Comparison of ENCODE assay signal across 12 mouse cellular contexts in genomic region chr5:24512271-24512670, GRCm38 (mm10). TPM values are rescaled to one million over a fixed set of nuclear protein-coding genes. Genes with fewer than 3 reads are reported as not detected.
A peak's percentile ranks its signal among the peaks of the same experiment; 100 is the strongest.
DNase-seq lines count a peak whose midpoint lies in the region; ATAC-seq lines count a peak whose summit lies in the region.
"Had no signal": no experiment of that assay in that cellular context is flagged by ENCODE, and none has a peak within 500 bp of the region (broad histone marks: within the 10 kb centered on the region; RNA-seq: fewer than 3 reads in every experiment).

No protein-coding gene starts in this region.

- H3K27ac ChIP-seq in heart, embryonic 14.5 days (replicated peaks in 1 of 2; ENCODE audit: control insufficient read depth in 1 of 2, insufficient read depth in 1 of 2, low read depth in 2 of 2, low read length in 2 of 2) = no peak overlapping the region
- no peak overlapping the region for H3K27ac ChIP-seq in midbrain, embryonic 11.5 days (ENCODE audit: low read depth, low read length)

- ATAC-seq in heart, embryonic 14.5 days (ENCODE audit: insufficient number of reproducible peaks, insufficient read depth, low FRiP score, low read depth) = 0 out of 2 replicates have a peak, but pooled peaks have one; percentile 35
- ATAC-seq in midbrain, embryonic 11.5 days (ENCODE audit: low FRiP score) = no peak

- peaks cover 0 to 2% of the 10 kb centered on the region in 2 experiments; a peak in 1 of 4 replicates for H3K4me1 ChIP-seq in heart, embryonic 14.5 days (ENCODE audit: control insufficient read depth in 2 of 2, insufficient read depth in 2 of 2, low read length in 2 of 2)
- no peaks in the 10 kb centered on the region for H3K4me1 ChIP-seq in midbrain, embryonic 11.5 days (ENCODE audit: control insufficient read depth, insufficient read depth, low read length)

- H3K4me3 ChIP-seq in heart, embryonic 14.5 days (ENCODE audit: control insufficient read depth in 1 of 2, insufficient read depth in 1 of 2, low read depth in 1 of 2, low read length in 2 of 2) = no peak overlapping the region
- H3K4me3 ChIP-seq in midbrain, embryonic 11.5 days (ENCODE audit: low read depth, low read length) = no peak overlapping the region

- DNase-seq in ovary, adult 18-20 months (ENCODE audit: low spot score) = peak; percentile 31
- DNase-seq in ovary, postnatal 10 days (ENCODE audit: low spot score) = no peak
- peak; percentile 54 to 57 for DNase-seq in kidney, postnatal 36 days
- DNase-seq in yolk sac, embryonic 10.5 days (ENCODE audit: low spot score) = peak; percentile 75
- DNase-seq in retina, embryonic 14.5 days (ENCODE audit: low spot score) = no peak
- DNase-seq in midbrain, embryonic 11.5 days (ENCODE audit: low spot score, missing footprints) = no peak
- DNase-seq in left cerebral cortex, adult 18-20 months (ENCODE audit: low spot score in 2 of 2) = no peak
- DNase-seq: right cerebral cortex, postnatal 14 days had no signal

- no peaks in the 10 kb centered on the region for H3K36me3 ChIP-seq in heart, embryonic 14.5 days (ENCODE audit: control insufficient read depth, insufficient read depth, low read length)
- H3K36me3 ChIP-seq in midbrain, embryonic 11.5 days (ENCODE audit: control insufficient read depth, insufficient read depth, low read length) = no peaks in the 10 kb centered on the region

- H3K27me3 ChIP-seq in heart, embryonic 14.5 days (ENCODE audit: control insufficient read depth, insufficient read depth, low read length) = peaks cover 5% of the 10 kb centered on the region; the same call in 1 of the 2 replicates
- no peaks in the 10 kb centered on the region for H3K27me3 ChIP-seq in midbrain, embryonic 11.5 days (ENCODE audit: control insufficient read depth, insufficient read depth, low read length)

- no peaks in the 10 kb centered on the region for H3K9me3 ChIP-seq in heart, embryonic 14.5 days (ENCODE audit: control insufficient read depth, low read length)
- no peaks in the 10 kb centered on the region for H3K9me3 ChIP-seq in midbrain, embryonic 11.5 days (ENCODE audit: control insufficient read depth, low read length)

- no peak overlapping the region for H3K4me2 ChIP-seq in heart, embryonic 14.5 days (ENCODE audit: low read length)
- no peak overlapping the region for H3K4me2 ChIP-seq in midbrain, embryonic 11.5 days

- 29% methylated on average over 8 of the region's 8 CpGs for WGBS in heart, embryonic 14.5 days
- WGBS in midbrain, embryonic 11.5 days = 66% methylated on average over 8 of the region's 8 CpGs

- no peak overlapping the region for H3K9ac ChIP-seq in heart, embryonic 14.5 days (ENCODE audit: low read length)
- no peak overlapping the region for H3K9ac ChIP-seq in midbrain, embryonic 11.5 days (ENCODE audit: low read length)

RNA-seq across cellular contexts. Expression of gene Gbx1, which starts 14.7 kb away (rescaled TPM):
- polyA plus RNA-seq in heart, embryonic 14.5 days (2014; fragmentation: Nextera tagmentation; extraction: Ambion mirVana) = 0.05 and 0.07 TPM in 2 replicates
- 0.15 TPM in 1 of 2 replicates, not detected in the other for polyA plus RNA-seq in midbrain, embryonic 11.5 days (2014; fragmentation: Nextera tagmentation; extraction: Ambion mirVana)
- under 1 TPM; 0.21 to 0.33 TPM for total RNA-seq in left cerebral cortex, adult 18-20 months (2021)
- total RNA-seq: common myeloid progenitor, adult 5-6 weeks; megakaryocyte progenitor cell, adult 5-6 weeks had no signal
- polyA plus RNA-seq: gonadal fat pad, adult 2 months had no signal

RNA-seq across cellular contexts. Expression of gene Asb10, which starts 28.5 kb away (rescaled TPM):
- 5.0 and 6.3 TPM in 2 replicates for polyA plus RNA-seq in heart, embryonic 14.5 days (2014; fragmentation: Nextera tagmentation; extraction: Ambion mirVana)
- 0.25 TPM in 2 replicates for polyA plus RNA-seq in midbrain, embryonic 11.5 days (2014; fragmentation: Nextera tagmentation; extraction: Ambion mirVana)
- total RNA-seq in left cerebral cortex, adult 18-20 months (2021) = not detected
- total RNA-seq: megakaryocyte progenitor cell, adult 5-6 weeks had no signal

RNA-seq across cellular contexts. Expression of gene 4931409K22Rik, which starts 44.3 kb away (rescaled TPM):
- not detected in 2 replicates for polyA plus RNA-seq in heart, embryonic 14.5 days (2014; fragmentation: Nextera tagmentation; extraction: Ambion mirVana)
- polyA plus RNA-seq in midbrain, embryonic 11.5 days (2014; fragmentation: Nextera tagmentation; extraction: Ambion mirVana) = not detected in 2 replicates
- total RNA-seq in left cerebral cortex, adult 18-20 months (2021) = not detected
- total RNA-seq: common myeloid progenitor, adult 5-6 weeks; megakaryocyte progenitor cell, adult 5-6 weeks had no signal

Comparison
In these comparisons a context has a peak if more than half of its experiments do, and no peak if none do; other contexts are left out.
1. DNase-seq: peak in ovary, adult 18-20 months (single experiment), kidney, postnatal 36 days (2 of 2) and yolk sac, embryonic 10.5 days (single experiment); none in ovary, postnatal 10 days (single experiment), retina, embryonic 14.5 days (single experiment), midbrain, embryonic 11.5 days (single experiment) and left cerebral cortex, adult 18-20 months (0 of 2).